Mouse (Mus musculus): ENCODE results near the gene Chrm4. TPM values are rescaled to one million over a fixed set of nuclear protein-coding genes. Genes with fewer than 3 reads are reported as not detected.

Chrm4 gene
- total RNA-seq, 2 experiments from 2014 or later, result 44.0 to 51.3 TPM

DNA sequence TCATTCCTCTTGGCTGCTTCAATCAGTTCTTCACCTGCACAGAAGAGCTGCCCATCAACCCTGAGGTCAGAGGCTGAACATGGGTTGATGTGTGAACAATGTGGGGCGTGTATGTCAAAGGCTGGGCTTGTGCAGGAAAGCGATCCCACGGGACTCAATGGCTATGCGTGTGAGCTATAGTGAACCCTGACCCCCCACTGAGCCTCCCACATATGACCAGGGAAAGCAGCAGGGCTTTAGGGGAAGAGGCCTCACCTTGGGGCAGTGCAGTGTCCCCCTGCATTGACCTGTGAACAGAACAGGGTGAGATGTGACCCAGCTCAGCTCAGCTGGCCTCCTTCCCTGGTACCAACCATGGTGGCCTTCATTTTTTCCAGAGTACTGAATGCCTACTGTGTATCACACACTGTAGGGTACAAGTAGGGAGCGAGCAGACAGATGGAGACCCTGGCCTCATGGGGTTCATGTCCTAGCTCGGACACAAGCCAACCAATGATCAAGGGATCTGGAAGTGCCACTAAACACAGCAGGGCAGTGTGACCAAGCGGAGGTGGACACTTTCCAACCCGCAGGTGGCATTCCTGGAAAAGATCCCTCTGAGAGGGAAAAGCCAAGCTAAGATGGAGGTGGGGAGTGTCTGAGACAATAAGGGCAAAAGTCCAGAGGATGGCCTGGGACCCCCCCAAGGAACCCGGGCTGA lies 7.9 kb downstream of the Chrm4 start:
- intact Hi-C loops (cut with DNase I), result no loop called here
- no peak for DNase-seq (ENCODE audit: low spot score in 2 of 2)

GRCm38 (mm10) chr2:91936154-91936553 lies 9.1 kb downstream of the Chrm4 start:
- peak in 1 of 2 experiments; percentile 82 for DNase-seq (ENCODE audit: low spot score in 2 of 2)

DNA sequence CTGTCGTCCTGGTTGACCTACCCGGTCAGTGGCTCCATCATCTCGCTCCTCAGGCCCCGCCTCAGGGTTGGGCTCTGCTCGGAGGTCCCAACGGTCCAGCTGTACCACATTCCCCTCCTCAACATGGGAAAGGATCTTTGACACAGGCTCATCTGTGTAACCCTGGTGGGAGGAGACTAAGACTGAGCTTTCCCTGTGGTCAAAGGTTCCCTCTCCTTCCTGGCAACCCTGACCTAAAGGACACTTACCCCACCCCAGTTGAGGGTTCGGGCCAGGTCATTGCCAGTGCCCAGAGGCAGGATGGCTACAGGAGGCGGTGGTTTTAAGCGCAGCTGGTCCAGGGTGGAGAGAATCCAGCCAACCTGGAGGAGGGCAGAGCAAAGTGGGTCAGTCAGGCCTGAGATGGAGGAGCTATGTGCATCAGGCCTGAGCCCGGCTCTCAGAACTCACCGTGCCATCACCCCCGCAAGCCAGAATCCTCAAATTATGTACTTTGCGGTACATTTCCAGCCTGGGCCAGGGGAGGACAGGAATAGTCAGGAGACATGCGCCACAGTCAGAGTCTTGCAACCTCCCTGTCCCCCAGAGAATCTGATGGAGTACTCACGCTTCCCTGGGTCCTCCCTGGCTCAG lies 12.4 kb downstream of the Chrm4 start:
- no peak for DNase-seq (ENCODE audit: low spot score in 2 of 2)
- intact Hi-C loops (cut with DNase I), result no loop called here

More at GRCm38 (mm10) chr2:91936154-91936553, 9.1 kb downstream of the Chrm4 start:
- intact Hi-C loops (cut with DNase I), result no loop called here

DNA sequence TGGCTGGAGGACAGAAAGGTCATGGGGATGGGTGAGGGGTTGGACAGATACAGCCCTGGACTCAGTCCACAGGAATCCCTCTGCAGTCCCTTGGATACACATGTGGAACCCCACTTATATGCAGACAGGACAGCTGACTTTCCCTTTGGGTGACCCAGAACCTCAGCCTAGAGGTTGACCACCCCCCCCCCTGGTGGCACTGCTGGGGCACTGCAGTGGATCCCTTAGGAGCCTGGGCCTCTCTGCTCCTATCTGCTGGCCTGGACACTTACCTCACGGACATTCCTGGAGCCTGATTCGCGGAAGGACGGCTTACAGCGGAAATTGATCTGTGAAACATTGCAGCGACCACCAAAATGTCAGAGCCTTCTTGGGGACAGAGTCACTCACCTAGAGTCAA lies 15.3 kb downstream of the Chrm4 start:
- intact Hi-C loops (cut with DNase I), result loop anchor here (5.0 kb wide), 2 partner anchors 35 to 115 kb away; partner anchors contain the start of gene Dgkz
- DNase-seq (ENCODE audit: low spot score in 2 of 2), result no peak

- intact Hi-C loops (cut with DNase I), result loop anchor here (2.0 to 5.0 kb wide), 3 partner anchors 18 to 113 kb away; partner anchors contain the start of gene Dgkz
- DNase-seq (ENCODE audit: low spot score in 2 of 2), result peak in 1 of 2 experiments; percentile 76
These were observed 17.3 kb downstream of the Chrm4 start for GRCm38 (mm10) chr2:91944170-91944950.

- intact Hi-C loops (cut with DNase I), result loop anchor here (2.0 kb wide), 1 partner anchor 17 kb away; no protein-coding TSS in a partner anchor
- DNase-seq (ENCODE audit: low spot score in 2 of 2), result no peak
These were observed 18.4 kb downstream of the Chrm4 start, which contains the start of gene Gm9821 for GRCm38 (mm10) chr2:91945483-91945882. Gm9821 (plus strand) TSS chr2:91945703.

DNA sequence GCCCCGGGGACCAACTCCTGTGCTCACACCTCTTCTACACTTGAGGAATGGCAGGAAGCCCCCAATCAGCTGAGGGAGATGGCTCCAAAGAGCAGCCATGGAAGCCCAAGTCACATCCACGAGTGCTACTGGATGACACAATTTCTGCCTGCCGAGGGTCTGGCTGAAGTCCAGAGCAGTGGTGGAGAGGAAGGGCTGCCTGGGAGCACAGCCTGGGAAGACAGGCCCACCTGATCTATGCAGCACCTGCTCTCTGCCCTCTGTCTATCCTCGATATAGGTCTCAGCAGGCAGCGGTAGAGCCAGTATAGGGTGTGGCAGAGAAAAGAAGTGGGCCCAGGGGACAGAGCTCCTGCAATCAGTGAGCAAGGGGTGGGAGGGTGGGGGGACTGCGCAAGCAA lies 19.8 kb downstream of the Chrm4 start:
- no peak for DNase-seq (ENCODE audit: low spot score in 2 of 2)
- intact Hi-C loops (cut with DNase I), result no loop called here

DNA sequence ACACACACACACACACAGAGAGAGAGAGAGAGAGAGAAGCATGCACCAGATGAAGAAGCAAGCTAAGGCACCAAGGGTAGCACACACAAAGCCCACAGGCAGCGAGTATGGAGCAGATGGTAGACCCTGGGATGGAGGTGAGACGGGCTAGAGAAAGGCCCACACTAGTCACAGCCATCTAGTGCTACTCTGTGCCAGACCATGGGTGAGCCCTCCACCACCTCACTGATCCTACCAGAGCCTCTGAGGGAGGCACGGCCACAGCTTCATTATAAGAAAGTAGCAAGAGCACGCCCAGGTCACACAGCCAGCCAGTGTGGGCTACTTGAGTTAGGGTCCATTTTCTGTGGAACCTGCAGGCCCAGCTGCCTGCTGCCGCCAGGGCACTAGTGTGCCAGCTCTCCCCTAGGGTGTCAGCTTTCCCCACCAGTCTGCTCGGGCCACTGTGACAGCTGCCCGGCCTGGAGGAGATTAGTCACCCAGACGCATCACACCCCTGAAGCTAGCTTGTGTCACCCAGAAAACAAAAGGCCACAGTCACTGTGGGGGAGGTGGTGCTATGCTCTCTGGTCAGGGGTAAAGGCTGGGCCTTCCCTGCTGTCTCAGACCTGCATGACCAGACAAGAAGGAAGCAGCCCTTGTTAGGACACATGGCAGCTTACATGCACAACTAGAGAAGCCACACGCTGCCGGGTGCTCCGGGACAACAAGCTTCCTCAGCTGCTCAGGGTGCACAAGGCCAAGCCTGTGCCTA lies 20.5 kb downstream of the Chrm4 start:
- no peak for DNase-seq (ENCODE audit: low spot score in 2 of 2)

DNA sequence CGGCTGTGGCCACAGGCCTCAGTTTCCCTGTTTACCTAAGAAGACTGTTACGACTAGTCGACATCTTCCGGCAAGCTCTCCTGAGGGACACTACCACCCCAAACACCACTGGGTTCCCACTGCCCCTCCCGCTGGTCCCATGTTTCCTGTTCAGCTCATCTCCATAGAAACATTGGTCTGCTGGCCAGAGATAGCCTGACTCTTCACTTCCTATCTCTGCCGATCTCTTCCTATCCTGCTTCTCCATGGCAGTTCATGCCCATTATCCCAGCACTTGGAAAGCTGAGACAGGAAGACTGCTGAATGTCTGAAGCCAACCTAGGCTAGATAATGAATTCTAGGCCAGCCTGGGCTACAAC lies 21.1 kb downstream of the Chrm4 start:
- intact Hi-C loops (cut with DNase I), result no loop called here
- DNase-seq (ENCODE audit: low spot score in 2 of 2), result no peak

More for the DNA sequence above, 20.5 kb downstream of the Chrm4 start:
- intact Hi-C loops (cut with DNase I), result no loop called here

DNA sequence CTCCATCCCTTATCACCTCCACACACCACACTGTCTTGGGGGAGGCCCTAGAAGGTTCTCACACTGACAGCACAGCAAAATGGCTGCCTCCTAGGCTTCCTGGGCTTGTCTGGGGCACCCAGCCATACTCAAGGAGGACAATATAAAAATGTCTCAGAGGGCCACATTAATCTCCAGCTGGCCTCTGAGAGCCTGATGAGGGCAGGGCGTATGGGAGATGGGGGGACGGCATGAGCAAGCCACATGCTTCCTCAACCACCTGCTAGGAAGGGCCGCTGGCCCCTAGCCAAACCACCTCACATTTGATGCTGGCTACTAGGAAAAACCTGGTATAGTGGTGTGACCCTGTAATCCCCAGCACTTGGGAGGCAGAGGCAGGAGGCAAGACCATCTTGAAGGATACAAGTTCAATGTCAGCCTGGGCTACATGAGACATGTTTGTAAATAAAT lies 21.8 kb downstream of the Chrm4 start:
- DNase-seq (ENCODE audit: low spot score in 2 of 2), result no peak
- intact Hi-C loops (cut with DNase I), result no loop called here

- intact Hi-C loops (cut with DNase I), result no loop called here
- no peak for DNase-seq (ENCODE audit: low spot score in 2 of 2)
These were observed 22.6 kb downstream of the Chrm4 start for GRCm38 (mm10) chr2:91949411-91950274.

- intact Hi-C loops (cut with DNase I), result no loop called here
These were observed 23.4 kb downstream of the Chrm4 start for GRCm38 (mm10) chr2:91950275-91951085.

GRCm38 (mm10) chr2:91953825-91954224 lies 26.8 kb downstream of the Chrm4 start:
- intact Hi-C loops (cut with DNase I), result no loop called here
- DNase-seq (ENCODE audit: low spot score in 2 of 2), result peak in 1 of 2 experiments; percentile 12

More at GRCm38 (mm10) chr2:91950275-91951085, 23.4 kb downstream of the Chrm4 start:
- DNase-seq (ENCODE audit: low spot score in 2 of 2), result peak in 1 of 2 experiments; percentile 65

DNA sequence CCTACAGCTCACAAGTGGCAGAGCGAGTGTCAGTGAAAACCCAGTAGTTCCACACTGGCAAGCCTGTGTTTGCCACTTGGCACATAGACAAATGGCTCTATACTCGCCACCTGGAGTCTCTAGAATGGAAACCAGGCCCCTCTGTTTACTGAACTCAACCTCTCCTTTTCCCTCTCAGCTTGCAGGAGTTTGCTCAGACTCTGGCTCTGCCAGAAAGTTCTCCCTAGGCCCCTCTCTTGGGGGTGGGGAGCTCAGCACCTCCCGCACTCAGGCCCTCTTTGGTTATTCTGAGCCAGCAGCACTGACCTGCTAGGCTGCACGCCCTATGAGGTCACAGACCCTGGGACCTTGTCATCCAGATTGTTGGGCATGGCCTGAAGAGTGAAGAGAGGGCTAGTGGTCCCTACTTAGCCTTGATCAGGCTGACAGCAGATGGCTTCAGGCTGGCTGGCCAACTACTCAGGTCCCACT lies 28.1 kb downstream of the Chrm4 start:
- DNase-seq (ENCODE audit: low spot score in 2 of 2), result no peak
- intact Hi-C loops (cut with DNase I), result no loop called here

GRCm38 (mm10) chr2:91955875-91956274 lies 28.8 kb downstream of the Chrm4 start:
- intact Hi-C loops (cut with DNase I), result no loop called here
- no peak for DNase-seq (ENCODE audit: low spot score in 2 of 2)

DNA sequence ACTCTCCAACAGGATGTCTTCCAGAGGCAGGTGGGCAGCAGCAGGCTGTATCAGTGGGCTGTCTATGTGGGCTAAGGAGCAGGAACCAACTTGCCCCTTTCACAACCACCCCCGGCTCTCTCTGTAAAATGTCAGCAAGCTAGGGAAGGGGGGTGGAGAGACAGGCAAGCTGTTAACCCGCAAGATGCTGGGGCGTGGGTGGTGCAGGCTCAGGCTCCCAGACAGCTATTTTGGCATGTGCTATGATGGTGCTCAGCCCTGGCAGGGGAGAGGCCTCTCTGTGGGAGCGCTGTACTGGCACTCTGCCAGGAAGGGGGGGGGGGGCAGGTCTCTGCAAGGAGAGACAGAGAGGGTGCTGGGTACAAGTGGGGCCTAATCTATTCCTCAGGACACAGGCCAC lies 30.0 kb downstream of the Chrm4 start:
- intact Hi-C loops (cut with DNase I), result no loop called here
- peak; percentile 84 to 89 for DNase-seq (ENCODE audit: low spot score in 2 of 2)

DNA sequence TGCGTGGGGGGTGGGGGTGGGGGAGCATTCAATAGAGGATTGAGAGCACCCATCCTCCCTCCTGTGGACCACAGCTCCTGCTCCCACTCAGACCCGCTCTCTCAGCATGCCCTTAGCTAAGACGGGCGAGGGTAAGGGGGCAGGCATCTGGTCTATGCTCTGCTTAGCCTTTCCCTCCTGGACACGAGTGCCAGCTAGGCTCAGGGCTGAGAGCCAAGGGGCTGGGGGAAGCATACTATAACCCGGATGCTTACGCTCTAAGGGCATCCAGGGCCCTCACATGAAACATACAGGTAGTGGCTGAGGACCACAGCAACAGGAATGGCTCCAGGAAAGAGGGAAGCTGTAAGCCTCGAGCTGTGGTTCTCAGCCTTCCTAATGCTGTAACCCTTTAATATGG lies 31.0 kb downstream of the Chrm4 start:
- intact Hi-C loops (cut with DNase I), result no loop called here
- DNase-seq (ENCODE audit: low spot score in 2 of 2), result no peak

Data from left cerebral cortex, postnatal 36 days (tissue).